Mouse (Mus musculus) hindbrain, postnatal 0 days (tissue): ENCODE results near the gene Psmb7. TPM values are rescaled to one million over a fixed set of nuclear protein-coding genes. Genes with fewer than 3 reads are reported as not detected.

Experiments used
- ATAC-seq: fragments of 200-750 bp; cut with Nextera tagmentation; 2 replicates; pipeline ENCODE4 v1.8.0; 2017; ENCODE audit warnings: mild to moderate bottlenecking, moderate TSS enrichment, moderate library complexity
- DNase-seq: peaks from one replicate; pipeline ENCODE4 v3.0.0-alpha.2; 2015; ENCODE audit warnings: low spot score
- H3K27ac ChIP-seq: fragments of 300-500 bp; sonication (generic); 2 replicates; pipeline ENCODE4 v1.5.1; 2014; ENCODE audit warnings: mild to moderate bottlenecking
- H3K27me3 ChIP-seq: fragments of 300-500 bp; sonication (generic); 2 replicates; pipeline ENCODE4 v1.6.1; 2014; ENCODE audit warnings: low read length, mixed read lengths; ENCODE audit not compliant: insufficient read depth
- H3K36me3 ChIP-seq: fragments of 300-500 bp; sonication (generic); 2 replicates; pipeline ENCODE4 v1.6.1; 2014; ENCODE audit warnings: low read length, mixed read lengths; ENCODE audit not compliant: insufficient read depth
- H3K4me1 ChIP-seq: fragments of 300-500 bp; sonication (generic); 2 replicates; pipeline ENCODE4 v1.6.1; 2014; ENCODE audit warnings: antibody characterized with exemption, low read length, mixed read lengths; ENCODE audit not compliant: insufficient read depth
- H3K4me2 ChIP-seq: fragments of 300-500 bp; sonication (generic); 2 replicates; pipeline ENCODE4 v1.6.1; 2014; ENCODE audit warnings: low read depth, mild to moderate bottlenecking, low read length, moderate library complexity, mixed read lengths
- H3K4me3 ChIP-seq: fragments of 300-500 bp; sonication (generic); 2 replicates; pipeline ENCODE4 v1.5.1; 2014; ENCODE audit warnings: low read length
- H3K9ac ChIP-seq: fragments of 300-500 bp; sonication (generic); replicated peaks from 2 replicates; pipeline ENCODE4 v1.6.1; 2014; ENCODE audit warnings: mild to moderate bottlenecking, low read length, moderate library complexity, mixed read lengths
- H3K9me3 ChIP-seq: fragments of 300-500 bp; sonication (generic); 2 replicates; pipeline ENCODE4 v1.6.1; 2016; ENCODE audit warnings: low read length, mixed read lengths
- CTCF ChIP-seq: IDR thresholded peaks from 2 replicates; pipeline ENCODE4 v1.5.1; 2016; ENCODE audit warnings: antibody characterized with exemption, control low read depth, low read depth
- WGBS: fragments of 180-500 bp; shearing (Covaris S2); extraction: QIAGEN DNeasy Blood & Tissue Kit; methylation state at CpG from one replicate; pipeline ENCODE4 v1.1.7; 2014; 5-methylcytosine and 5-hydroxymethylcytosine counted together
- microRNA-seq, 2 experiments: library from miRNA; unstranded; fragments of <30 nt; microRNA quantifications; one replicate each; pipeline ENCODE4; 2016
- polyA plus RNA-seq: library from polyadenylated mRNA; unstranded; fragments of >200 nt; fragmentation: Nextera tagmentation; extraction: Ambion mirVana; gene quantifications from 2 replicates; pipeline ENCODE4 v1.2.1, GENCODE M21; 2015
- total RNA-seq: library from RNA; depleted of rRNA; stranded (reverse); fragments of >200 nt; gene quantifications from 2 replicates; pipeline ENCODE4 v1.2.3, GENCODE M21; 2014; rRNA removed

Psmb7 gene
- total and polyA plus RNA-seq, 2 experiments from 2014 or later: 178 to 300 TPM

DNA sequence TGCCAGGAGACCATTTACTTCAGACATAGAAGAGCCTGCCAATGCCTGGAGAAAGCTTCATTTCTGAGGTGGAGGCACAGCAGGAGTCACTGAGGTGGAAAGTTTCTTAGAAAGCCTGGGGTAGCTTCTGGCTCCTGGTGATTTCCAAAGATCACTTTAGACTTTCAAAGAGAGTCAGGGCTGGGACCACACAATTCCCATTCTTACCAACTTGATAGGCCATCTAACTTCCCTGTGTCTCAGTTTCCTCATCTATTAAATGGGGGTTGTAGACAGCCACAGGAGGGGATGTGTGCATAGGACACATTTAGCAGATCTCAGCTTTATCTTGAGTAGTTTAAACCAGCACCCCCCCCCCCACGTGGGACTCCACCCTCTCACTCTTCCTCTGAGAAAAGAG, 101.5 kb downstream of the Psmb7 start:
- WGBS: 62% methylated on average over 1 of the region's 1 CpGs
- Histone ChIP-seq H3K36me3 (no peaks in the 10 kb centered on the region), H3K4me1 (peaks cover 22% of the 10 kb centered on the region), H3K4me2 (no peak overlapping the region), H3K9me3 (no peaks in the 10 kb centered on the region), H3K9ac (no peak overlapping the region), H3K27me3 (no peaks in the 10 kb centered on the region), H3K4me3 (no peak overlapping the region), H3K27ac (no peak overlapping the region)
- ATAC-seq (no peak), DNase-seq (no peak)
- no peak for TF ChIP-seq CTCF

DNA sequence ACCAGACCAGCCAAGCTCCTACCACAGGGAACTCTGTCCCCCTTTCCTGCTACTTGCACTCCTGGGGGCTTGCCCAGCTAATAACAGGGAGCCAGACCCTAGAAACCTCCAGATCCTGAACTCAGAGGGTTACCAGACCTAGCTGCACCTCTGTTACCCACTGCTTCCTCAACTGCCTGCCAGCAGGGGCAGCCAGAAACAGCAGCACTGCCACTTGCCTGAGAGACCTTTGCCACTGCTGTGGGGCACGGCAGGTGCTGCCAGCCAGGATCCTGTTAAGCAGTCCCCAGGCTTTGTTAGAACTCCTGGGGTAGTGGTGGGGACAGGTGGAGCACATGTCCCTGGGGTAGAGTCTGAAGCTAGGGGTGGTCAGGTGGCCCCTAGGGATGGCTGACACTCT, 102.3 kb downstream of the Psmb7 start:
- H3K4me1 ChIP-seq: peaks cover 22% of the 10 kb centered on the region
- ATAC-seq: no peak
- no peak overlapping the region for H3K4me2 ChIP-seq
- no peaks in the 10 kb centered on the region for H3K27me3 ChIP-seq
- H3K9ac ChIP-seq: no peak overlapping the region
- 80% methylated on average over 1 of the region's 1 CpGs for WGBS
- no peak overlapping the region for H3K27ac ChIP-seq
- DNase-seq: no peak
- H3K9me3 ChIP-seq: no peaks in the 10 kb centered on the region
- no peak for TF ChIP-seq CTCF
- no peaks in the 10 kb centered on the region for H3K36me3 ChIP-seq
- H3K4me3 ChIP-seq: no peak overlapping the region

DNA sequence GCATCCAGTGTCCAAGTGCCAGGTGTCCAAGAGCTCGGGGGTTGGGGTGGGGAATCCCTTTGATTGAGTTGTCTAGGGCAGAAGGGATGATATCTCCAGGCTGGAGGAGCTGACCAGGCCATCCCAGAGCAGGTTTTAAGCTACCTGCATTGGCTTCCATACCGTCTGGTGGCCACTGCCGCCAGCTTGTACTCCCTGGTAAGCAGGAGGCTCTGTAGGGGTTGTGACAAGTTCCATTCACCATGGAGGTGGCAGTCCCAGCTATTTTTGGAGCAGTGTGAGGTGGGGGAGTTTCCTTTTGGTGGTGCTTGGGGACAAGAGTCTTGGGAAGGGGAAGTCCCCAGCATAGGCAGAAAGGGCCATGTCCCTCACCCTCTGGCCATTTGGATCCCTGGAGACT, 102.8 kb downstream of the Psmb7 start:
- Histone ChIP-seq H3K9me3 (no peaks in the 10 kb centered on the region), H3K36me3 (no peaks in the 10 kb centered on the region), H3K4me2 (no peak overlapping the region), H3K4me3 (no peak overlapping the region), H3K27me3 (no peaks in the 10 kb centered on the region), H3K9ac (no peak overlapping the region), H3K4me1 (peaks cover 19% of the 10 kb centered on the region), H3K27ac (no peak overlapping the region)
- WGBS: 57% methylated on average over 3 of the region's 3 CpGs
- no peak for TF ChIP-seq CTCF
- DNase-seq (no peak), ATAC-seq (no peak)

DNA sequence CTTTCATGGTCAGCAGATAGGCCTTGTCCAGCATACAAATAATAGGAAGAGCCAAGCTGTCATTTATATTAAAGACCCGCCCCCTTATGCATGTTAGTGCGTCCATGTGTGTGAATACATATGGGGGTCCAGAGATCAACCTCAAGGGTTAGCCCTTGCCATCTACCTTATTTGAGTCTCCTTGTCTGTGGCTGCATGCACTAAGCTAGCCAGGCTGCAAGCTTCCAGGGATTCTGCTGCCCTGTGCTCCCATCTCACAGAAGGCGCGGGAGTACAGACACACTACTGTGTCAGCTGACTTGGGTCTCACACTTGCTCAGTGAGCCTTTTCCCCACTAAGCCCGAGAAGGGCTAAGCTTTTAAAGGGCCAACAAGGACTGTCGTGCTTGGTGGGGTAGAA, 103.2 kb downstream of the Psmb7 start:
- H3K36me3 ChIP-seq: no peaks in the 10 kb centered on the region
- H3K27ac ChIP-seq: no peak overlapping the region
- ATAC-seq (no peak), DNase-seq (no peak)
- WGBS: 70% methylated on average over 6 of the region's 6 CpGs
- TF ChIP-seq CTCF: no peak
- no peak overlapping the region for H3K9ac ChIP-seq
- H3K4me2 ChIP-seq: no peak overlapping the region
- H3K4me3 ChIP-seq: no peak overlapping the region
- H3K4me1 ChIP-seq: peaks cover 18% of the 10 kb centered on the region
- H3K9me3 ChIP-seq: no peaks in the 10 kb centered on the region
- no peaks in the 10 kb centered on the region for H3K27me3 ChIP-seq

DNA sequence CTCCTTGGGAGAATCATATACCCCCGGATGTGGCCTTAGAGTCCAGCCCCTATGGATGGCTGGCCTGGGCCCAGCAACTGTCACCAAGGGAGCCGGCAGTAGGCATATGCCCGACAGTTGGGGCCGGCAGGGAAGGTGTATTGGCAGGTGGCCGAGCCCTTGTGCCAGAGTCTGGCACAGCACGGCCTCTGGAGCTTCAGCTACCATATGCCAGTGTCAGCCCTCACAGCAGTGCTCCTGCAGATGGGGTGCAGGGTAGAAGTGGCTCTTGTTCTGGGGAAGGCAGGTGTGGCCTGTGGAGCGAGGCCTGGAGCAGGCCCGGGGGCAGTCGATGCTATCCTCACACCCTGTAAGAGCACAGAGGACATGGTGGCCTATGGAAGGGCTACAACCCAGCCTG, 104.2 kb downstream of the Psmb7 start:
- Histone ChIP-seq H3K4me2 (no peak overlapping the region), H3K4me1 (peaks cover 18% of the 10 kb centered on the region), H3K4me3 (no peak overlapping the region), H3K9me3 (no peaks in the 10 kb centered on the region), H3K27me3 (no peaks in the 10 kb centered on the region), H3K36me3 (no peaks in the 10 kb centered on the region), H3K9ac (no peak overlapping the region), H3K27ac (no peak overlapping the region)
- WGBS: 44% methylated on average over 9 of the region's 9 CpGs
- TF ChIP-seq CTCF: no peak
- DNase-seq (peak; percentile 72), ATAC-seq (peak; percentile 72)

Small RNA genes within 50 kb of the gene (microRNA-seq; reads per million reads assigned to microRNA genes)
- 0 reads per million in 2 experiments for gene Gm27634

Other genes with a start within 250 kb of the Psmb7 start
- gene Nek6, start 132.4 kb downstream of the Psmb7 start, total RNA-seq: 27.5 and 29.4 TPM in 2 replicates
- 65.3 and 75.1 TPM in 2 replicates for gene Nek6, start 132.4 kb downstream of the Psmb7 start, polyA plus RNA-seq
- gene Nr5a1, start 70.5 kb upstream of the Psmb7 start, total RNA-seq: 0.05 TPM in 1 of 2 replicates, not detected in the other
- 0.05 TPM in 1 of 2 replicates, not detected in the other for gene Nr5a1, start 70.5 kb upstream of the Psmb7 start, polyA plus RNA-seq